Mouse (Mus musculus) mouse trophoblast stem cell (cell line): ENCODE data around the gene Mzf1.

Experiments used
- in situ Hi-C, 2 experiments: fragments of 300-500 bp; cut with MseI, MboI; formaldehyde crosslinking; loops; 2 replicates in 1 of 2; 3 replicates in 1 of 2; pipeline ENCODE4 v1.15.1; 2025

The Mzf1 gene

GRCm38 (mm10) chr7:13035211-13035855 lies 19.2 kb downstream of the Mzf1 start:
- in situ Hi-C loops, result no loop called here

DNA sequence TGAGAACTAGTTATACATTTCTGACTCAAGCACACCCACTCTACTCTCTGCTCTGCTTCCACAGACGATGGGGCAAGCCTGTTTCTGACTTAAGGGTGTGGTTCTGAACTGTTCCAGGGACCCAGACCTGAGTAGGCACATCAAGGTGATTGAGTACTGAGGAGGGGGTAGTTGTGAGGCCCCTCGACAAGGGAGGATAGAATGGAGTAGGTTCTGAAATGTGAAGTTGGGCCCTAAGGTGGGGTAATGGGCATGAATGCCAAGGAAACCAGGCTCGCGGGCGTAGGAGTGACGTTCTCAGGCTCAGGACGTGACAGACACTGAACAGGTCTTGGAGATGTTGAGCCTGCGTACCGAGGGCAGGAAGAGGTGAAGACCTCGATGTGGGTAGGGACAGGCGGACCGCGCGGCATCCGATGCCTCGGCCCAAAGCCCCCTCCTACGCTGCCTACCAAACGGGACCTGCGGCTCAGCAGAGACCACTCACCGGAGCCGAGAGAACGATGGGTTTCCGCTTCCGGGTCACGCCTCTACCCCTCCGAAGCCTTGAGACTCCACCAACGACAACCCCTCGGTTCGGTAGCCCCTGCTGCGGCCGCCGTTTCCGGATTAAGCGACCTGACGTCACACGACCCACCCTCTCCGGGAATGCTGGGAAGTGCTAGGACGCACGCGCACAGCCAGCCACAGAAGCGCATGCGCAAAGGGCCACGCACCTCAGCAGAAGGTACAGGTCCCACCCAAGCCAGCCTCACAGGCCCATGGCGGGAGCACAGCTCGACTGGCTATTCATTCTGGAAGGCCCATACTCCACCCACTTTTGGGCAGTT lies 20.2 kb downstream of the Mzf1 start, which contains the start of gene Chmp2a:
Chmp2a (minus strand) TSS at position 660 of the 830 bp plus-strand sequence.
- in situ Hi-C loops, result no loop called here

DNA sequence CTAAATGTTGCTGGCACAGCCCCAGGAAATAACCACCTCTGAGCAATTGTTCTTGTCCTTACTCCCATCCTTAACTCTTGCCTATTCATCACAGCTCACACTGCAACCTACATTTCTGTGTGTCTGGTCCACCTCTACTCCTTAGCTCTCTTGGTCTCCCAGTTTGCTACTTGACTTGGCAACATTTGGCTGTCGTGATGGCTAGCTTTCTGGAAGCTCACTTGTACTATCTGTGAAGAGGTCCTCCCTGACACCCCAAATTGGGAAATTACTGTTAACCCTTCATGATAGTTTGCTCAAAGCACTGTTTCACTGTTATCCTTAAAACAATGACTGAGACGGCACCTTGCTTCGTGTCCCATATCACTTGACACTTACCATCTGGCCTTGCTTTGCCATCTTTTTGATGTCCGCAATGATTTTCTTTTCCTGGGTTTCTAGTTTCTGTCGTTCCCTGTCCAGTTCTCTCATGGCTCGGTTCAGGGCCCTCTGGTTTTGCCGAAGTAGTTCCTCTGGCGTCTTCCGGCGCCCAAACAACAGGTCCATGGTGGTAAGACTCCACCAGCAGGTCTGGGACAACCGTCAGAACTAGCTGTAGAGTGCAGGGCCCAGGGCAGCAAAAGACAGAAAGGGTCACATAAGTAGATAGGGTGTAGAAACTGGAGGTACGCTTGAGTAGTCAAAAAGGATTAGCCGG lies 21.0 kb downstream of the Mzf1 start:
- in situ Hi-C loops, result no loop called here

DNA sequence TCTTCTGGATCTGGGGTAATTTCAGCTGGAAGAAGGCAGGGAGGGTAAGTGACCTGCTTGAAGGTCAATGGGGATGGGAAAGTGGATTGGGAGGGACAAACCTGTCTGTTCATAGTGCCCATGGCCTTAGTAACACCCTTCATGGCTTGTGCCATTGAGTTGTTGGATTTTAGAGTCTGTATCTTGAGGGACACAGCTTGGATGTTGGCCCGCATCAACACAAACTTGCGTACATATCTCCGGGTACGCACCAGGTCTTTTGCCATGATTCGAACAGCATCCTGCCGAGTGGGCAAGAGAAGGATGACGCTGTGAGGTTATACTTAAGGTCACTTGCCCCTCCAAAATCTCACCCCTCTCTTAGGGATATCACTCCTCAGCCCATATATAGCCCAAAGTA lies 22.0 kb downstream of the Mzf1 start:
- in situ Hi-C loops, result no loop called here

DNA sequence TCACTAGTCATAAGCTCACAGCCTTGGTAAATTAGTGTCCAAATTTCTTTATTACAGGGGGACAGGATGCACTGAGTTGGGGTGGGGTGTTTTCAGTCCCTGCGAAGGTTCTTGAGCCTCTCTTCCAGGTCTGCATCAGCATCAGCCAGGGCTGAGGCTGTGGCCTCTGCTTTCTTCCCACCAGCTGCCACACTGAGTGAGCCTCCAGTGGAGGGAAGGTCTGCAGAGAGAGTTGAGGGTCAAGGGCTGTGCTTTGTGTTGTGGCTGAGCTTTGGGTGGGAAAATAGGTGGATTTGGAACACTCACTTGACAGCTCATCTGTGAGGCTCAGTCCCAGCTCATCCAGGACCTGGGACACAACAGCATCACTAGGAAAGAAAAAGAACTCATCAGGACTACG lies 22.6 kb downstream of the Mzf1 start:
- in situ Hi-C loops, result no loop called here

DNA sequence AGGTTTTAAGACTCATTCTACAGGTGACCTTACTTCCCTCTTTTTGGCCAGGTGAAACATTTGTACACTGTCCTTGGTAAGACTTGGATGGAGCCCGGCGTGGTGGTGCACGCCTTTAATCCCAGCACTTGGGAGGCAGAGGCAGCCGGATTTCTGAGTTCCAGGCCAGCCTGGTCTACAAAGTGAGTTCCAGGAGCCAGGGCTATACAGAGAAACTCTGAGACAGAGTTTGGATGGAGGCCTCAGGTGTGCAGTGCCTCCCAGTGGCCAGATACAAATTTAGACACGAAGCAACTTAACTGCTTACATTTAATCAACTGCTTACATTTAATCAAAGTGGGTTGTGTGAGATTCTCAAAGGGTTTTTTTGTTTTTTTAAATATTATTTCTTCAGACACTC lies 23.5 kb downstream of the Mzf1 start:
- in situ Hi-C loops, result no loop called here

GRCm38 (mm10) chr7:13028986-13029385 lies 25.6 kb downstream of the Mzf1 start:
- in situ Hi-C loops, result no loop called here

DNA sequence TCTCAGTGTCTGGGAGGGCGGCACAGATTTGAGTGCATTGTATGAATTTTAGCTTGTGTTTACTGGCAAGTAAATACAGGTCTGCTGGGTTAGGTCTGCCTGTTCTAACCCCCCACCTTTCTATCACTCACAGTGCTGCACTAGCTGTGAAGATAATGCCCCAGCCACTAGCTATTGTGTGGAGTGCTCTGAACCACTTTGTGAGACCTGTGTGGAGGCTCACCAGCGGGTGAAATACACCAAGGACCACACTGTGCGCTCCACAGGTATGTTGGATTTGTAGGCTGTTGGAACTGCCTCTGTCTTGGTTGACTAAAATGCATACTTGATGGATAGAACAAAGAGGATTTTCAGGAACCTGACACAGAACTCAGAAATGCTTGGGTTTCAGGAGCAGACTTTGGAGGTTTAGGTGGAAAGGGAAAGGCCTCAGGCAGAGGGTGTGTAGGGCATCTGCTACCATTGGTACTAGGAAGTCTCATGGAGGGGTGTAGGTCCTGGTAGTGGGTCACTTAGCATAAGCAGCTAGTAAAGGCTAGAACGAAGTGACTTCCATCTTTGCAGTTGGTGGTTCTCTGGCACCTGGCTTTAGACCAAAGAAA lies 29.0 kb downstream of the Mzf1 start:
- in situ Hi-C loops, result no loop called here

- in situ Hi-C loops, result no loop called here
Observed at GRCm38 (mm10) chr7:13024805-13025204, 29.8 kb downstream of the Mzf1 start.

DNA sequence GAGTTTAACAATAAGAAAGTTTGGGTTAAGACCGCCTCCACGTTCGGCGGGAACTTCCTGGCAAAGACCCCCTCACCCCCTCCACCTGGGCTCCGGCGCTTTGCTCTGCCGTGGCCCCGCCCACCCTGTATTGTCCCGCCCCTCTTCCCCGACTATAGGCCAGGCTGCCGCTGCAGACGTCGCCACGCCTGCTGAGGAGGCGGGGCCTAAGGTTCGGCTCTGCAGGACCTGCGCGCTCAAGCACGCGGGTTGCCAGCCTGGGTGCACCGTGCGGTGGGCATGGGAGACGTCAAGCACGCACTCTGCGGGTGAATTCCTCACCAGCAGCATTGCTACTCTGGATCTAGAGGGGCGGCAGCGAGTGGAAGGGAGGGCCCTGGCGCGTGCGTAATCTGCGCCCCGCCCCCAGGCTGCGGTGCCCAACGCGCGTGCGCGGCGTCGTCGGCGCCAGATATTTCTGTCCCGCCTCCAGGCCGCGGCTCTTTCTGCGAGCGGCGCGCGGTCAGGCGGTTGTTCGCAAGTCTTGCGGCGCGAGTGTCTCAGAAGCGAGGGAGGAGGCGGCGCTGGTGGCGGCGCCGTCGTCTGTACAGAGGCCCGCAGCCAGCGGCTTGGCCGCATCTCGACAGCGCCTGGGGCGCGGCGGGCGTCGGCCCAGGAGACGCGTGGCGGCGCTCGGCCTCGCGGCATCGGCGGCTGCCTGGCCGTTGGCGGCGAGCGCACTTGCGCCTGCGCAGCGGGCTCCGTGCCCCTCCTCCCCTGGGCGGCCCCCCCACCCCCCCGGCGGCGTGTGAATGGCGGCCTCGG lies 30.4 kb downstream of the Mzf1 start:
- in situ Hi-C loops, result no loop called here

DNA sequence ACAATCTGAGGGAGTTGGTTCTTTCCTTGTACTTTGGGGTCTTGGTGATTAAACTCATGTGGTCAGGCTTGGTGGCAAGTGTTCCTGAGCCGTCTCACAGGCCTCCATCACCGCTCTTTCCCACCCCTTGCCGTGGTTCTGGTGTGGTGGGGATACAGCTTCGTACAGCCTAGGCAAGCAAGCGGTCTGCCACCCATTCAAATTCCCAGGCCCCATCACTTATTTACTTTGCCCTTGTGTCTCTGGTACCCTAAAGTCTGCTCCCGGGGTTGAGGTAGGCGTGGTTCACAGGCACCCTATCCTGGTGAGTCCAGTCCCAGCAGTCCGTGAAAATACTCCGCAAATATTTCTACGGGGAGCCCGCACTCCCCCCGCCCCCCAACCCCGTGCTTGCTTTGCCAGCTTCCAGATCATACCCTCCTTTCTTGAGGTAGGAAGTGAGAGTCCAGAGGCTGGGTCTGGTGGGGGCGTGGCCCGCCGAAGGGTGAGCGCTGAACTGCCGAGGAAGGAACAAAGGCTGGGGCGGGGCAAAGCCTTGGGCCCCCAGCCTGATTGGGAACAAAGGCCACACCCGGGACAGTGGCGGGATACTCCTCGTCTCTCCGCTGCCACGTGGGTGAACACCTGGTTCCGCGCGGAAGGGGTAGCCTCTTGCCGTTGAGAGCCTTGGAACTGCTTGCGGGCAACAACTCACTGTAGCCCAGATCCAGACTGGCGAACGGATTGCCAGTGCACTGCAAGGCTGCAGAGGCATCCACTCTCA lies 31.6 kb downstream of the Mzf1 start:
- in situ Hi-C loops, result no loop called here

DNA sequence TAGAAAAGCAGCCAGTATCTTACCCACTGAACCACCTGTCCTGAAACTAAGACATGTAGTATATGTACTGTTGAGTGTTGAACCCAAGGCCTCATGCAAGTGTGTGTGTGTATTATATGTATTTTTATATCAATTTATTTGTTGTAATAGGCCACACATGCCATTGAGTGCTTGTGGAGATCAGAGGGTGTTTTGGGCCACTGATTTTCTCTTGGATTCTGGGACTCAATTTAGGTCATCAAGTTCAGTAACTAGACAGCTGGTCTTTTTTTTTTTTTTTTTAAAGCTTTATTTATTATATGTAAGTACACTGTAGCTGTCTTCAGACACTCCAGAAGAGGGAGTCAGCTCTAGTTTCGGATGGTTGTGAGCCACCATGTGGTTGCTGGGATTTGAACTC lies 39.3 kb downstream of the Mzf1 start:
- in situ Hi-C loops, result no loop called here

- in situ Hi-C loops, result no loop called here
Observed at GRCm38 (mm10) chr7:13014275-13014839, 40.2 kb downstream of the Mzf1 start.

DNA sequence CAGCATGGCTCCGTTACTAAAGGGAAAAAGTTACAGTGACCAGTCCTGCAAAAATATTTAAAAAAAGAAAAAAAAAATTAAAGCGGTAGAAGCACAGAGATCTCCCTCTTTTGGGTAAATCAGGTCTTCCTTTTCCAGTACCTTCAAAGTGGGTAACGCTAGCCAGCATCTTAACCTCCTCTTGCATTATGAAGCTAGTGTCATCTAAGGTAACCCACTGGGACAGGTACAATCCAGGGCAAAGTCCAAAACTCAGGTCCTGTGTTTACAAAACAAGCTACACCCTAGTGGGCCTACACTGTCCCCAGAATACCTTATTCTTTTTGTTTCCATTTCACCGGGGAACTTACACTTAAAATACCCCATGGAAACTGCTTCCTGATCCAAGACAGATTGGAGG lies 40.9 kb downstream of the Mzf1 start:
- in situ Hi-C loops, result no loop called here

DNA sequence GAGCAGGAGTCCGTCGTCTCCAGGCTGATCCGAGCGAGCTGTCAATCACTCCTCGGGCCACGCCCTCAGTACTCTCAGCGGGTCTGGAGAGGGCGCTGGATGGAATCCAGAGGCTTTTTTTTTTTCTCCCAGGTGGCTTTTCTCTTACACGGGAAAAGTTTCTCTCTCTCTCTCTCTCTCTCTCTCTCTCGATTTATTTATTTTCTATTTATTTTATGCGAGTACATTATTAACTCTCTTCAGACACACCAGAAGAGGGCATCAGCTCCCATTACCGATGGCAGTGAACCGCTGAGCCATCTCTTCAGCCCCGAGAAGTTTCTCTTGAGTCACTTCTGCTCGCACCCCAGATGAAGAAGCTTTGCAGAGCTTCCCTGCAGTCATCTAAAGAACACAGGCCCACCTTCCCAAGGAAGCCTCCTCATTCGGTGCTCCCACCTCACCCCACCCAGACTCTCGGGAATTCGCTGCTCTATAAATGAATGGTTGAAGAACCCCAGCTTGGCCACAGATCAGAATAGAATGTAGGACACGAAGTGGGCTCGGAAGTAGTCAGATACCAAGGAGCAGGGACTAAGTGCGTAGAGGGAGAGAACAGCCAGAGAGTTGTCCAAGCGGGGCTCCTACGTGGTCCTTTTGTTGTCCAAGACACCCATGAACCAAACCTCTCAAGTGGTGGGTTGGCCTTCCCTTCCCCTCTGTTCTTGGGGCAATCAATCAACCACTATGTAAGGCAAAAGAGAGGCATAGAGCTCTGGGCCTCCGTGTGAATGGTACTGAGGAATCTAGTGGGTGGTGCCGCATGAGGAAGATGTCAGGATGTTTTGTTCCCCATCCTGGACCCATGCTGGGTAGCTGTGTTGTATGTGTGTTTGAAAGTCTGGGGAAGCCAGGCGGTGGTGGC lies 44.3 kb downstream of the Mzf1 start, which contains the start of gene Zbtb45:
Zbtb45 (minus strand) TSS at position 30 of the 904 bp plus-strand sequence.
- in situ Hi-C loops, result no loop called here

GRCm38 (mm10) chr7:13009143-13010004 lies 45.2 kb downstream of the Mzf1 start:
- in situ Hi-C loops, result loop anchor here in 1 of 2 experiments (5.0 kb wide), 1 partner anchor 38 kb away; no protein-coding TSS in a partner anchor

DNA sequence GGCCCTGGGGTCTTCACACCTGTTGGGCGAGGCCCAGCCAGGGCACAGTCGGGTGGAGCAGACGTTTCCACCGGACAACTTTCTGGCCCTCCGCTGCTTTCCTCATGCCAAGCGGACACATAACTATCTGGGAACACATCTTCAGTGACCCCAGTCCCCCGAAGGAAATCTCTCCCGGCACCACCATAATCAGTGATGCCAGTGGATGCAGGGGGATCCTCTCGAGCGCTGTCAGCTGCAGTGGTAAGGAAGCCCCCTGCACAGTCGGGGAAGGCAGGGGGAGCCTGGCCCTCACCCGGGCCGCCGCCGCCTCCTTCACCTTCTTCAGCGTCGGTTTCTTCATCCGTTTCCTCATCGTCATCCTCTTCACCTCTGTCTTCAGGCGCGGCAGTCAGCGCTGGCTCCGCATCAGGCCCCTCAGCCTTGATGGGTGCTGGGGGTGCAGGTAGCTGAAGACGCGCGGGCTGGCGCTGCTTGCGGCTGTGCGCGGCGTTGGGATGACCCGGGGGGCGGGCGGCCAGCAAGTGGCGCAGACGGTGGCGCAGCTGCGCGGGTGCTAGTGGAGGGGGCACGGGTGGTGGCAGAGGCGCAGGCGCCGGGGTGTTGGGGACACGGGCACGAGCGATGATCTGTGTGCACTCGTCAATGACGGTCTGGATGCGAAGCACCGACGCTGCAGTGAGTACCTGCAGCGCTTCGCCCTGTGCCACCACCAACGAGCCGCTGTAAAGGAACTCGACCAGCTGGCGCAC lies 47.0 kb downstream of the Mzf1 start:
- in situ Hi-C loops, result loop anchor here in 1 of 2 experiments (5.0 kb wide), 1 partner anchor 40 kb away; no protein-coding TSS in a partner anchor
